Comparison of ENCODE assay signal across 27 mouse cellular contexts in genomic region chr3:92111526-92111925, GRCm38 (mm10). TPM values are rescaled to one million over a fixed set of nuclear protein-coding genes. Genes with fewer than 3 reads are reported as not detected.
"Had no signal": no experiment of that assay in that cellular context is flagged by ENCODE, and none has a peak within 500 bp of the region (broad histone marks: within the 10 kb centered on the region; RNA-seq: fewer than 3 reads in every experiment).

No protein-coding gene starts in this region.

- H3K4me3 ChIP-seq: lung, embryonic 15.5 days; megakaryocyte, embryonic 14.5 days; midbrain, embryonic 13.5 days; midbrain, embryonic 15.5 days; neural tube, embryonic 12.5 days had no signal

- H3K4me1 ChIP-seq: lung, embryonic 15.5 days; megakaryocyte, embryonic 14.5 days; midbrain, embryonic 13.5 days; midbrain, embryonic 15.5 days; neural tube, embryonic 12.5 days had no signal

- H3K27ac ChIP-seq: lung, embryonic 15.5 days; macrophage; midbrain, embryonic 13.5 days; midbrain, embryonic 15.5 days; neural tube, embryonic 12.5 days had no signal

- H3K27me3 ChIP-seq: lung, embryonic 15.5 days; megakaryocyte, embryonic 14.5 days; midbrain, embryonic 13.5 days; midbrain, embryonic 15.5 days; neural tube, embryonic 12.5 days had no signal

- H3K9ac ChIP-seq: lung, embryonic 15.5 days; midbrain, embryonic 13.5 days; midbrain, embryonic 15.5 days; neural tube, embryonic 12.5 days had no signal

- H3K4me2 ChIP-seq: lung, embryonic 15.5 days; midbrain, embryonic 11.5 days; midbrain, embryonic 13.5 days; midbrain, embryonic 15.5 days; neural tube, embryonic 12.5 days had no signal

- DNase-seq: lung, adult 2 months; lung, postnatal 14 days; lung, postnatal 36 days; right cerebral cortex, postnatal 14 days; right cerebral cortex, postnatal 4 days; spleen, adult 18-20 months; thymus, adult 18-20 months; thymus, postnatal 14 days; thymus, postnatal 36 days had no signal

- ATAC-seq: lung, postnatal 0 days; midbrain, embryonic 15.5 days had no signal

- H3K9me3 ChIP-seq: lung, embryonic 15.5 days; megakaryocyte, embryonic 14.5 days; midbrain, embryonic 13.5 days; midbrain, embryonic 15.5 days; neural tube, embryonic 12.5 days had no signal

- H3K36me3 ChIP-seq: lung, embryonic 15.5 days; midbrain, embryonic 13.5 days; midbrain, embryonic 15.5 days; neural tube, embryonic 12.5 days had no signal

RNA-seq across cellular contexts. Expression of gene Prr9, which starts 12.2 kb away (rescaled TPM):
- total RNA-seq: megakaryocyte progenitor cell, adult 5-6 weeks; monocyte, adult 5-6 weeks; neutrophil, adult 5-6 weeks had no signal
- polyA plus RNA-seq: liver, embryonic 16.5 days; lung, adult 2 months; lung, embryonic 15.5 days; lung, postnatal 0 days; macrophage; midbrain, embryonic 11.5 days; midbrain, embryonic 13.5 days; midbrain, embryonic 15.5 days; midbrain, postnatal 0 days; neural tube, embryonic 12.5 days; neural tube, embryonic 14.5 days; stomach, embryonic 14.5 days; stomach, embryonic 16.5 days had no signal

RNA-seq across cellular contexts. Expression of gene Lor, which starts 28.6 kb away (rescaled TPM):
- total RNA-seq: megakaryocyte progenitor cell, adult 5-6 weeks; monocyte, adult 5-6 weeks; neutrophil, adult 5-6 weeks had no signal
- polyA plus RNA-seq: liver, embryonic 16.5 days; macrophage had no signal

RNA-seq across cellular contexts. Expression of gene Lelp1, which starts 31.0 kb away (rescaled TPM):
- total RNA-seq: megakaryocyte progenitor cell, adult 5-6 weeks; midbrain, postnatal 0 days; monocyte, adult 5-6 weeks; neutrophil, adult 5-6 weeks had no signal
- polyA plus RNA-seq: liver, embryonic 16.5 days; lung, adult 2 months; lung, embryonic 15.5 days; lung, postnatal 0 days; macrophage; midbrain, embryonic 11.5 days; midbrain, embryonic 13.5 days; midbrain, embryonic 15.5 days; midbrain, postnatal 0 days; neural tube, embryonic 12.5 days; neural tube, embryonic 14.5 days; small intestine, adult 2 months; stomach, embryonic 14.5 days; stomach, embryonic 16.5 days; thymus, postnatal 0 days had no signal
